Mouse (Mus musculus): ENCODE measurements around the gene Cyp2a5. TPM values are rescaled to one million over a fixed set of nuclear protein-coding genes. Genes with fewer than 3 reads are reported as not detected.
"Not testable (repeated sequence)": the region's sequence is repeated elsewhere in the genome, so short reads cannot be mapped to it uniquely, and the experiment has no call there.

Cyp2a5 gene
- polyA plus RNA-seq (2016; fragmentation: Nextera tagmentation; extraction: Ambion mirVana): 0.46 TPM in 1 of 2 replicates, not detected in the other

- H3K4me1 ChIP-seq; H3K4me3 ChIP-seq; H3K36me3 ChIP-seq; ATAC-seq (ENCODE audit: low FRiP score); H3K27ac ChIP-seq; H3K9me3 ChIP-seq (replicated peaks); H3K9ac ChIP-seq; H3K4me2 ChIP-seq (replicated peaks); H3K27me3 ChIP-seq: not testable (repeated sequence)
- 66% methylated on average over 3 of the region's 3 CpGs for WGBS
These were observed at the start of gene Cyp2a5 for GRCm38 (mm10) chr7:26835059-26835458. Cyp2a5 (plus strand) TSS chr7:26835305.

GRCm38 (mm10) chr7:26786013-26786412 is 49.1 kb upstream of the Cyp2a5 start:
- not testable (repeated sequence) for H3K9me3 ChIP-seq (replicated peaks); H3K4me2 ChIP-seq (replicated peaks); ATAC-seq (ENCODE audit: low FRiP score); H3K4me3 ChIP-seq; H3K9ac ChIP-seq; H3K36me3 ChIP-seq; H3K27me3 ChIP-seq; H3K4me1 ChIP-seq; H3K27ac ChIP-seq
- 38% methylated on average over 1 of the region's 1 CpGs for WGBS

GRCm38 (mm10) chr7:26789984-26790383 is 45.1 kb upstream of the Cyp2a5 start:
- no peaks in the 10 kb centered on the region for H3K4me1 ChIP-seq
- H3K4me3 ChIP-seq: no peak overlapping the region
- H3K36me3 ChIP-seq: no peaks in the 10 kb centered on the region
- H3K9me3 ChIP-seq (replicated peaks): peaks cover 4% of the 10 kb centered on the region; the same call in 1 of the 2 replicates
- no peak overlapping the region for H3K9ac ChIP-seq
- no peak for ATAC-seq (ENCODE audit: low FRiP score)
- 81% methylated on average over 6 of the region's 6 CpGs for WGBS
- H3K27me3 ChIP-seq: no peaks in the 10 kb centered on the region
- H3K27ac ChIP-seq: no peak overlapping the region
- no peak overlapping the region for H3K4me2 ChIP-seq (replicated peaks)

- Histone ChIP-seq H3K27me3 (no peaks in the 10 kb centered on the region), H3K27ac (no peak overlapping the region), H3K4me2 (replicated peaks) (no peak overlapping the region), H3K9me3 (replicated peaks) (peaks cover 7% of the 10 kb centered on the region; the same call in 1 of the 2 replicates), H3K4me3 (no peak overlapping the region), H3K36me3 (no peaks in the 10 kb centered on the region), H3K4me1 (no peaks in the 10 kb centered on the region), H3K9ac (no peak overlapping the region)
- no peak for ATAC-seq (ENCODE audit: low FRiP score)
These were observed 35.0 kb upstream of the Cyp2a5 start for GRCm38 (mm10) chr7:26800104-26800503.

GRCm38 (mm10) chr7:26800996-26801395 is 34.1 kb upstream of the Cyp2a5 start:
- H3K4me2 ChIP-seq (replicated peaks): no peak overlapping the region
- H3K4me1 ChIP-seq: no peaks in the 10 kb centered on the region
- H3K9me3 ChIP-seq (replicated peaks): no peaks in the 10 kb centered on the region; the same call in 1 of the 2 replicates
- no peaks in the 10 kb centered on the region for H3K27me3 ChIP-seq
- ATAC-seq (ENCODE audit: low FRiP score): no peak
- no peaks in the 10 kb centered on the region for H3K36me3 ChIP-seq
- H3K27ac ChIP-seq: no peak overlapping the region
- 93% methylated on average over 1 of the region's 1 CpGs for WGBS
- no peak overlapping the region for H3K4me3 ChIP-seq
- no peak overlapping the region for H3K9ac ChIP-seq

- Histone ChIP-seq H3K4me1 (no peaks in the 10 kb centered on the region), H3K4me3 (no peak within 1 kb of the TSS), H3K27ac (no peak within 1 kb of the TSS), H3K9me3 (replicated peaks) (no peaks in the 10 kb centered on the region), H3K27me3 (no peaks in the 10 kb centered on the region), H3K9ac (no peak within 1 kb of the TSS), H3K36me3 (no peaks in the 10 kb centered on the region), H3K4me2 (replicated peaks) (no peak within 1 kb of the TSS)
- 95% methylated on average over 2 of the region's 2 CpGs for WGBS
- no peak for ATAC-seq (ENCODE audit: low FRiP score)
These were observed 26.5 kb upstream of the Cyp2a5 start, which contains the start of gene Cyp2g1 for GRCm38 (mm10) chr7:26808592-26808991. Cyp2g1 (plus strand) TSS chr7:26808892.

- WGBS: 86% methylated on average over 9 of the region's 9 CpGs
- H3K27ac ChIP-seq; H3K4me1 ChIP-seq; H3K4me2 ChIP-seq (replicated peaks); ATAC-seq (ENCODE audit: low FRiP score); H3K36me3 ChIP-seq; H3K9me3 ChIP-seq (replicated peaks); H3K27me3 ChIP-seq; H3K4me3 ChIP-seq; H3K9ac ChIP-seq: not testable (repeated sequence)
These were observed 3.4 kb upstream of the Cyp2a5 start for GRCm38 (mm10) chr7:26831556-26832292.

GRCm38 (mm10) chr7:26832668-26833067 is 2.4 kb upstream of the Cyp2a5 start:
- WGBS: 88% methylated on average over 7 of the region's 7 CpGs
- not testable (repeated sequence) for H3K4me3 ChIP-seq; H3K4me2 ChIP-seq (replicated peaks); H3K9ac ChIP-seq; H3K36me3 ChIP-seq; H3K27me3 ChIP-seq; H3K4me1 ChIP-seq; ATAC-seq (ENCODE audit: low FRiP score); H3K27ac ChIP-seq; H3K9me3 ChIP-seq (replicated peaks)

- not testable (repeated sequence) for H3K9me3 ChIP-seq (replicated peaks); ATAC-seq (ENCODE audit: low FRiP score); H3K4me2 ChIP-seq (replicated peaks); H3K4me1 ChIP-seq; H3K27me3 ChIP-seq; H3K36me3 ChIP-seq; H3K27ac ChIP-seq; H3K4me3 ChIP-seq; H3K9ac ChIP-seq
- 96% methylated on average over 2 of the region's 2 CpGs for WGBS
These were observed 8.3 kb downstream of the Cyp2a5 start for GRCm38 (mm10) chr7:26843400-26843799.

GRCm38 (mm10) chr7:26850063-26850462 is 15.0 kb downstream of the Cyp2a5 start:
- ATAC-seq (ENCODE audit: low FRiP score); H3K4me3 ChIP-seq; H3K4me2 ChIP-seq (replicated peaks); H3K4me1 ChIP-seq; H3K9ac ChIP-seq; H3K27me3 ChIP-seq; H3K27ac ChIP-seq; H3K36me3 ChIP-seq; H3K9me3 ChIP-seq (replicated peaks): not testable (repeated sequence)

- not testable (repeated sequence) for H3K4me1 ChIP-seq; ATAC-seq (ENCODE audit: low FRiP score); H3K27ac ChIP-seq; H3K9ac ChIP-seq; H3K4me3 ChIP-seq; H3K4me2 ChIP-seq (replicated peaks); H3K27me3 ChIP-seq; H3K9me3 ChIP-seq (replicated peaks); H3K36me3 ChIP-seq
These were observed 43.5 kb downstream of the Cyp2a5 start for GRCm38 (mm10) chr7:26878581-26878980.

GRCm38 (mm10) chr7:26880600-26880999 is 45.5 kb downstream of the Cyp2a5 start:
- H3K9ac ChIP-seq; H3K36me3 ChIP-seq; ATAC-seq (ENCODE audit: low FRiP score); H3K4me1 ChIP-seq; H3K27ac ChIP-seq; H3K4me3 ChIP-seq; H3K9me3 ChIP-seq (replicated peaks); H3K4me2 ChIP-seq (replicated peaks); H3K27me3 ChIP-seq: not testable (repeated sequence)
- WGBS: 78% methylated on average over 2 of the region's 3 CpGs

All from hindbrain, embryonic 12.5 days (tissue).